Mouse (Mus musculus): ENCODE measurements at regions not wholly inside any gene's neighbourhood (a gene's known extent, or its start where the extent isn't known, plus 50 kb on each side); places are given as distances from the start of the nearest gene placed in this dataset.
A peak's percentile ranks its signal among the peaks of the same experiment; 100 is the strongest.
"Not testable (repeated sequence)": the region's sequence is repeated elsewhere in the genome, so short reads cannot be mapped to it uniquely, and the experiment has no call there.

GRCm38 (mm10) chr9:78844969-78845683, 229.8 kb downstream of the Cd109 start:
- no peaks in the 10 kb centered on the region for H3K36me3 ChIP-seq
- peak overlapping the region; percentile 37; the same call in 1 of the 2 replicates for H3K4me2 ChIP-seq
- H3K9ac ChIP-seq, result no peak overlapping the region
- no peaks in the 10 kb centered on the region for H3K9me3 ChIP-seq
- peak; percentile 85 for ATAC-seq (ENCODE audit: insufficient number of reproducible peaks, low FRiP score, low TSS enrichment, low read depth)
- peaks cover 13% of the 10 kb centered on the region for H3K4me1 ChIP-seq
- no peak overlapping the region for H3K4me3 ChIP-seq
- peak overlapping the region; percentile 84 for H3K27ac ChIP-seq
- WGBS, result 12% methylated on average over 9 of the region's 9 CpGs
- no peaks in the 10 kb centered on the region for H3K27me3 ChIP-seq

GRCm38 (mm10) chr9:78846110-78846509, 230.8 kb downstream of the Cd109 start:
- peak overlapping the region; percentile 37 for H3K4me2 ChIP-seq
- 17% methylated on average over 7 of the region's 7 CpGs for WGBS
- ATAC-seq (ENCODE audit: insufficient number of reproducible peaks, low FRiP score, low TSS enrichment, low read depth), result no peak

GRCm38 (mm10) chr9:78847890-78848563, 232.7 kb downstream of the Cd109 start:
- ATAC-seq (ENCODE audit: insufficient number of reproducible peaks, low FRiP score, low TSS enrichment, low read depth), result no peak
- H3K4me3 ChIP-seq, result no peak overlapping the region
- no peak overlapping the region for H3K4me2 ChIP-seq
- no peak overlapping the region for H3K9ac ChIP-seq
- no peaks in the 10 kb centered on the region for H3K27me3 ChIP-seq
- 49% methylated on average over 9 of the region's 9 CpGs for WGBS
- H3K9me3 ChIP-seq, result no peaks in the 10 kb centered on the region
- H3K36me3 ChIP-seq, result no peaks in the 10 kb centered on the region
- H3K4me1 ChIP-seq, result peaks cover 13% of the 10 kb centered on the region
- H3K27ac ChIP-seq, result no peak overlapping the region

More at GRCm38 (mm10) chr9:78846110-78846509, 230.8 kb downstream of the Cd109 start:
- peaks cover 13% of the 10 kb centered on the region for H3K4me1 ChIP-seq
- no peaks in the 10 kb centered on the region for H3K27me3 ChIP-seq
- H3K9ac ChIP-seq, result no peak overlapping the region
- peak overlapping the region; percentile 84 for H3K27ac ChIP-seq
- no peaks in the 10 kb centered on the region for H3K9me3 ChIP-seq
- H3K4me3 ChIP-seq, result peak overlapping the region; percentile 11; the same call in 1 of the 2 replicates
- no peaks in the 10 kb centered on the region for H3K36me3 ChIP-seq

GRCm38 (mm10) chr9:78848564-78848893, 233.2 kb downstream of the Cd109 start:
- H3K27me3 ChIP-seq; H3K36me3 ChIP-seq; H3K27ac ChIP-seq; H3K9me3 ChIP-seq; H3K9ac ChIP-seq; H3K4me3 ChIP-seq; H3K4me2 ChIP-seq; ATAC-seq (ENCODE audit: insufficient number of reproducible peaks, low FRiP score, low TSS enrichment, low read depth): not testable (repeated sequence)
- WGBS, result 46% methylated on average over 1 of the region's 1 CpGs
- H3K4me1 ChIP-seq, result peaks cover 13% of the 10 kb centered on the region

GRCm38 (mm10) chr9:78856981-78857380, 241.6 kb downstream of the Cd109 start:
- Histone ChIP-seq H3K36me3 (no peaks in the 10 kb centered on the region), H3K27me3 (no peaks in the 10 kb centered on the region), H3K4me3 (no peak overlapping the region), H3K27ac (no peak overlapping the region), H3K4me2 (no peak overlapping the region), H3K9me3 (no peaks in the 10 kb centered on the region), H3K9ac (no peak overlapping the region), H3K4me1 (no peaks in the 10 kb centered on the region)
- ATAC-seq (ENCODE audit: insufficient number of reproducible peaks, low FRiP score, low TSS enrichment, low read depth), result no peak
- WGBS, result 83% methylated on average over 1 of the region's 1 CpGs

GRCm38 (mm10) chr9:78859956-78860355, 244.6 kb downstream of the Cd109 start:
- Histone ChIP-seq H3K4me3 (no peak overlapping the region), H3K27ac (no peak overlapping the region), H3K27me3 (no peaks in the 10 kb centered on the region), H3K4me1 (no peaks in the 10 kb centered on the region), H3K9me3 (no peaks in the 10 kb centered on the region), H3K4me2 (no peak overlapping the region), H3K9ac (no peak overlapping the region), H3K36me3 (no peaks in the 10 kb centered on the region)
- no peak for ATAC-seq (ENCODE audit: insufficient number of reproducible peaks, low FRiP score, low TSS enrichment, low read depth)
- WGBS, result 80% methylated on average over 2 of the region's 2 CpGs

GRCm38 (mm10) chr9:78872561-78872960, 257.2 kb downstream of the Cd109 start:
- 46% methylated on average over 2 of the region's 2 CpGs for WGBS
- Histone ChIP-seq H3K4me3 (no peak overlapping the region), H3K9ac (no peak overlapping the region), H3K27ac (no peak overlapping the region), H3K9me3 (no peaks in the 10 kb centered on the region), H3K27me3 (no peaks in the 10 kb centered on the region), H3K36me3 (no peaks in the 10 kb centered on the region), H3K4me1 (no peaks in the 10 kb centered on the region), H3K4me2 (no peak overlapping the region)
- ATAC-seq (ENCODE audit: insufficient number of reproducible peaks, low FRiP score, low TSS enrichment, low read depth), result no peak

- peak overlapping the region; percentile 61; the same call in 1 of the 2 replicates for H3K27ac ChIP-seq
- 39% methylated on average over 6 of the region's 6 CpGs for WGBS
- no peak for ATAC-seq (ENCODE audit: insufficient number of reproducible peaks, low FRiP score, low TSS enrichment, low read depth)
These were observed 264.8 kb downstream of the Cd109 start for GRCm38 (mm10) chr9:78879955-78880642.

GRCm38 (mm10) chr9:78880643-78881306, 265.4 kb downstream of the Cd109 start:
- no peak overlapping the region for H3K9ac ChIP-seq
- no peaks in the 10 kb centered on the region for H3K36me3 ChIP-seq
- 64% methylated on average over 4 of the region's 4 CpGs for WGBS
- H3K4me2 ChIP-seq, result no peak overlapping the region
- H3K4me1 ChIP-seq, result peaks cover 6% of the 10 kb centered on the region; the same call in 1 of the 2 replicates
- no peak overlapping the region for H3K4me3 ChIP-seq
- H3K9me3 ChIP-seq, result no peaks in the 10 kb centered on the region
- peak overlapping the region; percentile 61; the same call in 1 of the 2 replicates for H3K27ac ChIP-seq
- no peaks in the 10 kb centered on the region for H3K27me3 ChIP-seq
- no peak for ATAC-seq (ENCODE audit: insufficient number of reproducible peaks, low FRiP score, low TSS enrichment, low read depth)

More at GRCm38 (mm10) chr9:78879955-78880642, 264.8 kb downstream of the Cd109 start:
- Histone ChIP-seq H3K4me2 (no peak overlapping the region), H3K4me1 (peaks cover 6% of the 10 kb centered on the region; the same call in 1 of the 2 replicates), H3K9me3 (no peaks in the 10 kb centered on the region), H3K4me3 (no peak overlapping the region), H3K27me3 (no peaks in the 10 kb centered on the region), H3K36me3 (no peaks in the 10 kb centered on the region), H3K9ac (no peak overlapping the region)

GRCm38 (mm10) chr9:78881307-78881790, 266.0 kb downstream of the Cd109 start:
- Histone ChIP-seq H3K4me1 (peaks cover 6% of the 10 kb centered on the region; the same call in 1 of the 2 replicates), H3K27me3 (no peaks in the 10 kb centered on the region), H3K36me3 (no peaks in the 10 kb centered on the region), H3K4me3 (no peak overlapping the region), H3K9me3 (no peaks in the 10 kb centered on the region), H3K27ac (no peak overlapping the region), H3K9ac (no peak overlapping the region), H3K4me2 (no peak overlapping the region)
- no peak for ATAC-seq (ENCODE audit: insufficient number of reproducible peaks, low FRiP score, low TSS enrichment, low read depth)
- 54% methylated on average over 5 of the region's 5 CpGs for WGBS

- Histone ChIP-seq H3K4me3 (no peak overlapping the region), H3K9ac (no peak overlapping the region), H3K4me2 (no peak overlapping the region), H3K4me1 (no peaks in the 10 kb centered on the region), H3K36me3 (no peaks in the 10 kb centered on the region), H3K27ac (peak overlapping the region; percentile 47; the same call in 1 of the 2 replicates), H3K27me3 (no peaks in the 10 kb centered on the region), H3K9me3 (no peaks in the 10 kb centered on the region)
- 40% methylated on average over 9 of the region's 9 CpGs for WGBS
- ATAC-seq (ENCODE audit: insufficient number of reproducible peaks, low FRiP score, low TSS enrichment, low read depth), result peak; percentile 65; the same call in 1 of the 2 replicates
These were observed 287.9 kb downstream of the Cd109 start for GRCm38 (mm10) chr9:78903211-78903610.

Measured in limb, embryonic 15.5 days (tissue).